Mouse (Mus musculus) lung, adult 2 months (tissue): ENCODE results near the gene Iqsec3.

Source experiments
- CTCF ChIP-seq: fragments of 200-500 bp; IDR thresholded peaks from 2 replicates; pipeline ENCODE4 v1.5.1; 2011; ENCODE audit warnings: mild to moderate bottlenecking, low read length, control low read depth; ENCODE audit not compliant: insufficient read depth
- POLR2A ChIP-seq: fragments of 200-500 bp; IDR thresholded peaks from 2 replicates; pipeline ENCODE4 v1.6.1; 2011; ENCODE audit warnings: low read depth, mild to moderate bottlenecking, control low read depth, low read length, borderline replicate concordance; ENCODE audit errors: extremely low read depth

DNA sequence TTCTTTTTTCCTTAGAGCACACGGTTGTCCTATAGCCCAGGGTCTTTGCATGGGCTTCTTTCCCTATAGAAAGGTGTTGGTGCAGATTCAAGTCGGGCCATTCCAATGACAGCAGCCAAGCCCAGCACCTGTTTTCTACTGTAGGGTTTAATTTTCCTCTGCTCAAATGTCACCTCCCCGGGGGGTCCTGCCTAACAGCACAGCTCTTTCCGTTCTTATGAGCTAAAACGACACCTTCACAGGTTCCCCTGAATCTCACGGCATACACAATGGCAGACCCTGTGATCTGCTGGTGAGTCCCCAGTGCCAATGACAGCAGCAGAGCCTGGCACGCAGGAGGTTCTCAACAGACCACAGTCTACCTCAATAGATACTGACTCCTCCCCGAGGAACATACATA lies 16.1 kb downstream of the Iqsec3 start:
- TF ChIP-seq CTCF (no peak), POLR2A (no peak)
